Mouse (Mus musculus): Measurements from ENCODE around the gene Ypel2. TPM values are rescaled to one million over a fixed set of nuclear protein-coding genes. Genes with fewer than 3 reads are reported as not detected.
A peak's percentile ranks its signal among the peaks of the same experiment; 100 is the strongest.

The Ypel2 gene
- polyA plus RNA-seq, 1 experiment from 2014 or later = 2.4 TPM

GRCm38 (mm10) chr11:86971057-86971753, 22.3 kb downstream of the Ypel2 start:
- WGBS (ENCODE audit: insufficient replicate concordance) = 48% methylated on average over 7 of the region's 7 CpGs
- no peaks in the 10 kb centered on the region for H3K36me3 ChIP-seq (ENCODE audit: control insufficient read depth, insufficient read depth)
- no peaks in the 10 kb centered on the region for H3K27me3 ChIP-seq (ENCODE audit: control insufficient read depth, insufficient read depth, low read depth, low read length)
- H3K4me1 ChIP-seq (ENCODE audit: control insufficient read depth, low read depth, low read length) = peaks cover 3% of the 10 kb centered on the region
- no peak for ATAC-seq (ENCODE audit: low read depth)
- H3K4me3 ChIP-seq (ENCODE audit: low read depth, low read length) = no peak overlapping the region
- H3K27ac ChIP-seq (ENCODE audit: low read length) = no peak overlapping the region
- no peak overlapping the region for H3K9ac ChIP-seq (ENCODE audit: low read depth, low read length)
- no peak overlapping the region for H3K4me2 ChIP-seq (ENCODE audit: low read depth, low read length)
- no peaks in the 10 kb centered on the region for H3K9me3 ChIP-seq (replicated peaks; ENCODE audit: control insufficient read depth, low read length)

- WGBS (ENCODE audit: insufficient replicate concordance) = 73% methylated on average over 13 of the region's 13 CpGs
- Histone ChIP-seq H3K4me2 (ENCODE audit: low read depth, low read length) (no peak overlapping the region), H3K27me3 (ENCODE audit: control insufficient read depth, insufficient read depth, low read depth, low read length) (no peaks in the 10 kb centered on the region), H3K9me3 (replicated peaks; ENCODE audit: control insufficient read depth, low read length) (no peaks in the 10 kb centered on the region), H3K4me3 (ENCODE audit: low read depth, low read length) (no peak overlapping the region), H3K4me1 (ENCODE audit: control insufficient read depth, low read depth, low read length) (peaks cover 3% of the 10 kb centered on the region), H3K36me3 (ENCODE audit: control insufficient read depth, insufficient read depth) (no peaks in the 10 kb centered on the region), H3K9ac (ENCODE audit: low read depth, low read length) (no peak overlapping the region), H3K27ac (ENCODE audit: low read length) (no peak overlapping the region)
- ATAC-seq (ENCODE audit: low read depth) = no peak
These were observed 24.3 kb downstream of the Ypel2 start for GRCm38 (mm10) chr11:86969041-86969821.

- no peak overlapping the region for H3K4me2 ChIP-seq (ENCODE audit: low read depth, low read length)
- 71% methylated on average over 9 of the region's 9 CpGs for WGBS (ENCODE audit: insufficient replicate concordance)
- H3K9me3 ChIP-seq (replicated peaks; ENCODE audit: control insufficient read depth, low read length) = no peaks in the 10 kb centered on the region
These were observed 26.0 kb downstream of the Ypel2 start for GRCm38 (mm10) chr11:86967506-86967905.

GRCm38 (mm10) chr11:86966696-86967095, 26.8 kb downstream of the Ypel2 start:
- Histone ChIP-seq H3K9me3 (replicated peaks; ENCODE audit: control insufficient read depth, low read length) (no peaks in the 10 kb centered on the region), H3K4me3 (ENCODE audit: low read depth, low read length) (no peak overlapping the region), H3K27me3 (ENCODE audit: control insufficient read depth, insufficient read depth, low read depth, low read length) (no peaks in the 10 kb centered on the region), H3K9ac (ENCODE audit: low read depth, low read length) (no peak overlapping the region), H3K36me3 (ENCODE audit: control insufficient read depth, insufficient read depth) (no peaks in the 10 kb centered on the region), H3K4me1 (ENCODE audit: control insufficient read depth, low read depth, low read length) (peaks cover 21% of the 10 kb centered on the region), H3K4me2 (ENCODE audit: low read depth, low read length) (no peak overlapping the region), H3K27ac (ENCODE audit: low read length) (no peak overlapping the region)
- no peak for ATAC-seq (ENCODE audit: low read depth)
- 60% methylated on average over 3 of the region's 3 CpGs for WGBS (ENCODE audit: insufficient replicate concordance)

More at GRCm38 (mm10) chr11:86967506-86967905, 26.0 kb downstream of the Ypel2 start:
- Histone ChIP-seq H3K4me1 (ENCODE audit: control insufficient read depth, low read depth, low read length) (peaks cover 14% of the 10 kb centered on the region), H3K27me3 (ENCODE audit: control insufficient read depth, insufficient read depth, low read depth, low read length) (no peaks in the 10 kb centered on the region), H3K36me3 (ENCODE audit: control insufficient read depth, insufficient read depth) (no peaks in the 10 kb centered on the region), H3K27ac (ENCODE audit: low read length) (no peak overlapping the region), H3K4me3 (ENCODE audit: low read depth, low read length) (no peak overlapping the region), H3K9ac (ENCODE audit: low read depth, low read length) (no peak overlapping the region)
- no peak for ATAC-seq (ENCODE audit: low read depth)

GRCm38 (mm10) chr11:86965079-86965478, 28.4 kb downstream of the Ypel2 start:
- no peaks in the 10 kb centered on the region for H3K36me3 ChIP-seq (ENCODE audit: control insufficient read depth, insufficient read depth)
- no peak overlapping the region for H3K4me3 ChIP-seq (ENCODE audit: low read depth, low read length)
- H3K27me3 ChIP-seq (ENCODE audit: control insufficient read depth, insufficient read depth, low read depth, low read length) = no peaks in the 10 kb centered on the region
- H3K4me1 ChIP-seq (ENCODE audit: control insufficient read depth, low read depth, low read length) = peaks cover 35% of the 10 kb centered on the region
- H3K27ac ChIP-seq (ENCODE audit: low read length) = no peak overlapping the region
- no peak for ATAC-seq (ENCODE audit: low read depth)
- 77% methylated on average over 5 of the region's 5 CpGs for WGBS (ENCODE audit: insufficient replicate concordance)
- no peak overlapping the region for H3K9ac ChIP-seq (ENCODE audit: low read depth, low read length)
- H3K4me2 ChIP-seq (ENCODE audit: low read depth, low read length) = no peak overlapping the region
- no peaks in the 10 kb centered on the region for H3K9me3 ChIP-seq (replicated peaks; ENCODE audit: control insufficient read depth, low read length)

GRCm38 (mm10) chr11:86963698-86964097, 29.8 kb downstream of the Ypel2 start:
- Histone ChIP-seq H3K4me2 (ENCODE audit: low read depth, low read length) (no peak overlapping the region), H3K27ac (ENCODE audit: low read length) (no peak overlapping the region; the same call in 1 of the 2 replicates), H3K9me3 (replicated peaks; ENCODE audit: control insufficient read depth, low read length) (no peaks in the 10 kb centered on the region), H3K27me3 (ENCODE audit: control insufficient read depth, insufficient read depth, low read depth, low read length) (no peaks in the 10 kb centered on the region), H3K4me1 (ENCODE audit: control insufficient read depth, low read depth, low read length) (peaks cover 41% of the 10 kb centered on the region), H3K4me3 (ENCODE audit: low read depth, low read length) (no peak overlapping the region), H3K9ac (ENCODE audit: low read depth, low read length) (no peak overlapping the region), H3K36me3 (ENCODE audit: control insufficient read depth, insufficient read depth) (no peaks in the 10 kb centered on the region)
- ATAC-seq (ENCODE audit: low read depth) = no peak
- 63% methylated on average over 10 of the region's 10 CpGs for WGBS (ENCODE audit: insufficient replicate concordance)

GRCm38 (mm10) chr11:86963027-86963426, 30.5 kb downstream of the Ypel2 start:
- no peak overlapping the region for H3K4me3 ChIP-seq (ENCODE audit: low read depth, low read length)
- ATAC-seq (ENCODE audit: low read depth) = peak; percentile 24; the same call in 1 of the 2 replicates
- no peaks in the 10 kb centered on the region for H3K36me3 ChIP-seq (ENCODE audit: control insufficient read depth, insufficient read depth)
- H3K9ac ChIP-seq (ENCODE audit: low read depth, low read length) = no peak overlapping the region
- WGBS (ENCODE audit: insufficient replicate concordance) = 12% methylated on average over 1 of the region's 1 CpGs
- H3K9me3 ChIP-seq (replicated peaks; ENCODE audit: control insufficient read depth, low read length) = no peaks in the 10 kb centered on the region
- peaks cover 42% of the 10 kb centered on the region for H3K4me1 ChIP-seq (ENCODE audit: control insufficient read depth, low read depth, low read length)
- no peak overlapping the region for H3K27ac ChIP-seq (ENCODE audit: low read length)
- no peaks in the 10 kb centered on the region for H3K27me3 ChIP-seq (ENCODE audit: control insufficient read depth, insufficient read depth, low read depth, low read length)
- no peak overlapping the region for H3K4me2 ChIP-seq (ENCODE audit: low read depth, low read length)

GRCm38 (mm10) chr11:86962362-86962761, 31.1 kb downstream of the Ypel2 start:
- Histone ChIP-seq H3K4me2 (ENCODE audit: low read depth, low read length) (no peak overlapping the region), H3K36me3 (ENCODE audit: control insufficient read depth, insufficient read depth) (no peaks in the 10 kb centered on the region), H3K27ac (ENCODE audit: low read length) (peak overlapping the region; percentile 87), H3K4me3 (ENCODE audit: low read depth, low read length) (no peak overlapping the region), H3K27me3 (ENCODE audit: control insufficient read depth, insufficient read depth, low read depth, low read length) (no peaks in the 10 kb centered on the region), H3K9me3 (replicated peaks; ENCODE audit: control insufficient read depth, low read length) (no peaks in the 10 kb centered on the region), H3K4me1 (ENCODE audit: control insufficient read depth, low read depth, low read length) (peaks cover 42% of the 10 kb centered on the region), H3K9ac (ENCODE audit: low read depth, low read length) (no peak overlapping the region)
- WGBS (ENCODE audit: insufficient replicate concordance) = 42% methylated on average over 2 of the region's 2 CpGs
- no peak for ATAC-seq (ENCODE audit: low read depth)
